Mouse (Mus musculus) left cerebral cortex, postnatal 10 days (tissue): ENCODE data around the gene Krtap13. TPM values are rescaled to one million over a fixed set of nuclear protein-coding genes. Genes with fewer than 3 reads are reported as not detected.
"Not testable (repeated sequence)": the region's sequence is repeated elsewhere in the genome, so short reads cannot be mapped to it uniquely, and the experiment has no call there.

Experiments
- DNase-seq, 2 experiments: peaks; one replicate each; pipeline ENCODE4 v3.0.0; 2021 to 2022; ENCODE audit warnings: low spot score in 2 of 2, mixed read lengths in 1 of 2; ENCODE audit errors: extremely low spot score in 1 of 2
- intact Hi-C: fragments of 180-260 bp; cut with DNase I; formaldehyde crosslinking; loops from one replicate; pipeline ENCODE4 v1.15.1; 2025
- total RNA-seq, 2 experiments: library from RNA; stranded (reverse); gene quantifications; 2 replicates each; pipeline ENCODE4 v1.2.3; 2021

The Krtap13 gene
- not detected for total RNA-seq

DNA sequence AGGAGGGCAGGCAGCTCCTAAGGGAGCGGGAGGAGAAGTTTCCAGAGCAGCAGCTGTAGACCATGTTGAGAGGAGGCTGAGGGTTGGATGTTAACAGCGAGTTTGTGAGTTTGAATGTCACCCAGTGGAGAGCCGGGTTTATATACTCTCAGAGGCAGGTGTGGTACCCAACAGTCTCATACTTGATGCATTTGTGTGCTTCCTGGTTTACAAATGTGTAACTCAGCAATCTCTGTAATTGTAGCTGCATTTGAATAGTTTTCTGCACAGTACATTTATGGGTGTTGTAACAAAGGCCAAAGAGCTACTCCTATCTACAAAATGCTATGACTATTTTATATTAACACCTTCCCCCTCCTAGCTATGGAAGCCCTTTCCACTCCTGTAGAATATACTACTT is at the start of gene Krtap13:
Gene Krtap13, minus strand, starts transcription at position 101 of the 400 bp plus-strand sequence.
- intact Hi-C loops, DNase-seq: not testable (repeated sequence)

DNA sequence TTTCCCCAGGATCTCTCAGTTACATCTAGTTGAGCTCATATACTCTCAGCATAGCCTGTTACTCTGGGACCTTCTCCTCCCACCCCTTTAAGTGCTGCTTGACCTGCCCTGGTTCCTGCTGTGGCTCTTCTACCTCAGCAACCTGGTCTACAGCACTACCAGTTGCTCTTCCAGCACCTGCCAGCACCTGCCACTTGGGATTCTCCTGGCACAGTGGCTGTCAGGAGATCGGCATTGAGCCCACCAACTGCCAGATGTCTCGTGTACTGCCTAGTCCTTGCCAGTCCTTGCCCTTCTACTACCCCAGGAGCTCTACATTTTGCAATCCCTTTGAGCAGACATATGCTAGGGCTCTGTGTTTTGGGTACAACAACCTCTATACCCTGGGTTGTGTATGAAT is 35.4 kb upstream of the Krtap13 start:
- intact Hi-C loops: no loop called here
- no peak for DNase-seq

DNA sequence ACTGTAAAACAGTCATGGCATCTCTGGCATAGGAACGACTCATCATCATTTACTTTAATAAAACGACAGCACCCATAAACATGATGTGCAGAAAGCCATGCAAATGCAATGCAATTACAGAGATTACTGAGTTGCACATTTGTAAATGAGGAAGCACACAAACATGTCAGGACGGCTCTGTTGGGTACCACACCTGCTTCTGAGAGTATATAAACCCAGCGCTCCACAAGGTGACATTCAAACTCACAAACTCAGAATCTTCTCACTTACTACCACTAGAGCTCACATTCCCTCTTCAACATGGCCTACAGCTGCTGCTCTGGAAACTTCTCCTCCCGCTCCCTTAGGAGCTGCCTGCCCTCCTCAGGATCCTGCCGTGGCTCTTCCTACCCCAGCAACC is 26.2 kb upstream of the Krtap13 start, which contains the start of gene Gm5965:
Gene Gm5965, plus strand, starts transcription at position 301 of the 400 bp plus-strand sequence.
- intact Hi-C loops: no loop called here
- no peak for DNase-seq

- no peak for DNase-seq
- intact Hi-C loops: no loop called here
Measured at GRCm38 (mm10) chr16:88774106-88774505, 22.7 kb upstream of the Krtap13 start, which contains the start of gene 2310057N15Rik. Gene 2310057N15Rik, minus strand, starts transcription at chr16:88774206.

DNA sequence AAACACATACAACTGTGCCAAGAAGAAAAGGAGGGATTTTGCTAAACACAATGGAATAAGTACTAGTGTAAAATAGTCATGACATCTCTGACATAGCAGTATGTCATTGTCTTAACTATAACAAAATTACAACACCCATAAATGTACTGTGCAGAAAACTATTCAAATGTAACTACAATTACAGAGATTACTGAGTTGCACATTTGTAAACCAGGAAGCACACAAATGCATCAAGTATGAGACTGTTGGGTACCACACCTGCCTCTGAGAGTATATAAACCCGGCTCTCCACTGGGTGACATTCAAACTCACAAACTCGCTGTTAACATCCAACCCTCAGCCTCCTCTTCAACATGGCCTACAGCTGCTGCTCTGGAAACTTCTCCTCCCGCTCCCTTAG is 7.1 kb upstream of the Krtap13 start, which contains the start of gene 2310034C09Rik:
Gene 2310034C09Rik, plus strand, starts transcription at position 301 of the 400 bp plus-strand sequence.
- DNase-seq, intact Hi-C loops: not testable (repeated sequence)

DNA sequence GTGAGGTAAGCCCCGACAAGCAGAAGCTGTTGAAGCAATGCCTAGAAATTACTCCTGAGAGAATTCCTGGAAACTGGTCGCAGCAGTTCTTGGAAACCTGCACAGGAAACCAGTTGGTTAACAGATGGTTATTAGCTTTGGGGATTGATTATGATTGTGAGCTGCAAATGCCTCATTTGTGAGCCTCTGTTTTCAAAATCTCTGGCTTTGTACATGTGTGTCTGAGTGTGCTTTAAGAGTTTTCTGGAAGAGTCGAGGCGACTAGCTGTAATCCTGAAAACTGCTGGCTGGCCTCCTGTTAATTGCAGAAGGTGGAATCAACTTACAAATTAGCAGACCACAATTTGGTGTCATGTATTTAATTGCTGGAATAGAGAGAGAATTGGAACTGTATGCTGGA is 3.5 kb downstream of the Krtap13 start:
- intact Hi-C loops: no loop called here
- no peak for DNase-seq

DNA sequence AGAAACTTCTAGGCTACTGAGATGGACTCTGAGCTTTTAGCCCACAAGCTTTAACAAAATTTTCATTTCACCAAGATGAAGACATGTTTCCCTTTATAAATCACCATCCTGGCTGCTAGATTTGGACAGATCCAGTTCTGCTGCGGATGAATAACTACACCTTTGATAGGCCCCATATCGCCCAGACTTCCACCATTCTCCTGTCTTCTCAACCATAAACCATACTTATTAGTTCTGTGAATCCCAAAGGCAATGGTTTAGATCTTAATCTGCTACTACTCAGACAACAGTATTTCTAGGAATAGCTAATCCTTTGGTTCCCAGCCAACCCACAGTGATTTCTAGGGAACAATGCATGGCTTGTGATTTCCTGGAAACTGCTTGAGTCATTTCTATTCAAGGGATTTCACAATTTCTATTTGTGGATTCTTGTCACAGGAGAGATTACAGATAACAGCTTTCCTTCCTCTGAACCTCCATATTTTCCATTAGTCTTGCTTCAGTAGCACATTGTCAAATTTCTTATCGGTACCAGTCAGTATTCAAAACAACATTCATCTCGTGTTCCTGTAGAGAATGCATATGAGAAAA is 6.6 kb downstream of the Krtap13 start:
- no peak for DNase-seq
- intact Hi-C loops: no loop called here

DNA sequence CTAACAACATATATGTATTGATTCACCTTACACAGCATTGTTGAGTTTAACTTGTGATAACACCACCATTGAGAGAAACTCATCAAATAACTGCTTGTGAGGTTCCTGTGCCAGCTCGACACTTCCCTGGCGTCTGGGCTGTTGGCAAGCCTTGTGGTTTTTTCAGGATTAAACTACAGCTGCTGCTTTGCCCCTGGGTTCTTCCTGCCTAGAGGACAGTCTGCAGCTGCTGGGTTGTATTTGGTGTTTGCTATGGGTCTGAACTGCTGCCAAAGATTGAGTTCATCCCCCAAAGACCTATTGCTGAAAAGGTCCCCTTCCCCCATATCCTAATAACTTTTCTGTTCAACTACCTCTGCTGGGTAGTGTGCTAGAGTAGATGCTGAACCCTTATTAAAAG is 16.0 kb downstream of the Krtap13 start:
- DNase-seq: no peak
- intact Hi-C loops: no loop called here

- intact Hi-C loops: no loop called here
- no peak for DNase-seq
Measured at GRCm38 (mm10) chr16:88728812-88729275, 22.6 kb downstream of the Krtap13 start, which contains the start of gene Krtap13-1. Gene Krtap13-1, plus strand, starts transcription at chr16:88728862.

GRCm38 (mm10) chr16:88720031-88720430 is 31.4 kb downstream of the Krtap13 start:
- intact Hi-C loops: no loop called here
- no peak for DNase-seq

DNA sequence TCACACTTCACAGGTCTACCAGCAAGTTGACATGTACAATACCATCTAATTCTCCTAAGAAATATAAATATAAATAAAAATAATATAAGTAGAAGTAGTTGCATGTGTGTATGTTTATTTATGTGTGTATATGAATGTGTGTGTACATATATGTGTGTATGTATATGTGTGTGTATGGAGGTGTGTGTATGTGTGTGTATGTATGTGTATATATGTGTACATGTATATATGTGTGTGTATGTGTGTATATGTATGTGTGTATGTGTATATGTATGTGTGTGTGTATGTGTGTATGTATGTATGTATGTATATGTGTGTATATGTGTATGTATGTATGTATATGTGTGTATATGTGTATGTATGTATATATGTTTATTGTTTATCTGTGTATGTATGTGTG is 34.9 kb downstream of the Krtap13 start:
- DNase-seq: no peak
- intact Hi-C loops: no loop called here

GRCm38 (mm10) chr16:88711245-88711644 is 40.2 kb downstream of the Krtap13 start:
- intact Hi-C loops: no loop called here

GRCm38 (mm10) chr16:88710757-88711156 is 40.7 kb downstream of the Krtap13 start:
- DNase-seq: no peak
- intact Hi-C loops: no loop called here

More at GRCm38 (mm10) chr16:88711245-88711644, 40.2 kb downstream of the Krtap13 start:
- no peak for DNase-seq

DNA sequence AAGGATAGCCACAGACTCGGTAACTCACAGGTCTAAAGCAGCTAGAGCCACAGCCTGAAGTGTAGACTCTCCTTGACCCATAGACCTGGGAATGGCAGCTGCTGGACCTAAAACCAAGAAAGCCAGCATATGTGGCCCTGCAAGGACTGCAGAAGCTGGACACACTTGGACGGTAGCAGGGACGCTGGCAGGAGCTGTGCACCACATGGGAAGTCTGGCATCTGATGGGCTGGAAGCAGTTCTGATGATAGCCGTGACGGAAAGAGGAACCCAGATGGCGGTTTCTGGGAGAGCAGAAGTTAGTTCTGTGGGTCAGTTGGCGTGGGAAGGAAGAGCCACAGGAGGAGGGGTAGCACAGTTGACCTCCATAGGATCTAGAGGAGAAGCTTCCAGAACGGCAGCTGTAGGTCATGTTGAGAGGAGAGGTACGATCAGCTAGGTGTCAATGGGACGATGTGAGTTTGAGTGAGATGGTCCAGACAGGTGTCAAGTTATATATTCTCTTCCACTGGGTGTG is 43.9 kb downstream of the Krtap13 start, which contains the start of gene 2310061N02Rik:
Gene 2310061N02Rik, minus strand, starts transcription at position 467 of the 517 bp plus-strand sequence.
- no peak for DNase-seq
- intact Hi-C loops: no loop called here

DNA sequence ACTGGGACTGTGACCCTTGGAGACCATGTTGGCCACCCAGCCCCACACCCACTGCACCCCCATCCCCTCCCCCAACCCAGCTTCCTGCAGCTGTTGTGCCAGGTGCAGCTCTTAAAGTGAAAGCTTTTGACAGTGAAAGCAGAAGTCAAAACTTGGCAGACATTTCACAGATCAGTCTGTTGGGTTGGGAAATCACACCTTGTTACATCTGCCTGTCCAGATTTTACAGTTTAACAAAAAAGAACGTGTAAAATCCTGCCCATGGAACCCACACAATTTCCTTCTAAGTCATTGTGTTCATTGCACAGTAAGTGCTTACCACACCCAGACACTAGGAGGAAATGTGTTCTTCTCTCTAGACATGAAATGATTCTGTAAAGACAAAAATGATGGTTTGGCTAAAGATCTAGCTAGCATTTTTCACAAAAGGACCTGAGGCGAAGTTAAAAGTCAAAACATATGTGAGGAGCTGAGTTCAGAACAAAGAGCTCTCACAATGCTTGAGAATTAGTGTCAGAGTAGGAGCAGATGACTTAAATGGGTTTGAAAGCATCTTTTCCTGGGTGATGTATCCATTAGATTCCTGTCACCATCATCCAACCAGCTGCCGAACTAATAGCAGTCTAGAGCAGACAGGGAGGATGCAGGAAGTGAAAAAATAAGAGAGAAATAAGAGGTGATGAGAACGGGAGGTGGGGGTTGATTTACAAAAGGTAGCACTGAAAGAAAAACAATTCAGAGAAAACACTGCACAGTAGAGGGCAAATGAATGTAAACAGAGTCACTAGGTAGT is 50.2 kb downstream of the Krtap13 start:
- intact Hi-C loops: no loop called here
- DNase-seq: no peak

Other genes starting within 250 kb of the Krtap13 start
- not detected for gene Cldn17, start 244.7 kb downstream of the Krtap13 start, total RNA-seq
- not detected for gene Cldn8, start 188.5 kb downstream of the Krtap13 start, total RNA-seq
- not detected for gene Krtap24-1, start 139.4 kb downstream of the Krtap13 start, total RNA-seq
- gene 2310079G19Rik, start 124.0 kb downstream of the Krtap13 start, total RNA-seq: not detected
- gene Krtap26-1, start 103.8 kb downstream of the Krtap13 start, total RNA-seq: not detected
- gene Krtap27-1, start 80.0 kb downstream of the Krtap13 start, total RNA-seq: not detected
- not detected for gene 2310061N02Rik, start 43.7 kb downstream of the Krtap13 start, total RNA-seq
- gene Krtap13-1, start 22.8 kb downstream of the Krtap13 start, total RNA-seq: not detected
- gene 2310034C09Rik, start 7.2 kb upstream of the Krtap13 start, total RNA-seq: not detected
- gene 2310057N15Rik, start 22.6 kb upstream of the Krtap13 start, total RNA-seq: not detected
- not detected for gene Gm5965, start 26.3 kb upstream of the Krtap13 start, total RNA-seq
- not detected for gene Gm20741, start 60.6 kb upstream of the Krtap13 start, total RNA-seq
- gene Krtap15, start 68.6 kb upstream of the Krtap13 start, total RNA-seq: not detected
- not detected for gene Krtap14, start 74.5 kb upstream of the Krtap13 start, total RNA-seq
- gene Krtap19-1, start 117.8 kb upstream of the Krtap13 start, total RNA-seq: not detected
- gene Krtap19-2, start 122.6 kb upstream of the Krtap13 start, total RNA-seq: not detected
- not detected for gene Krtap19-3, start 126.4 kb upstream of the Krtap13 start, total RNA-seq
- gene Krtap19-4, start 133.5 kb upstream of the Krtap13 start, total RNA-seq: not detected
- not detected for gene Krtap19-5, start 144.8 kb upstream of the Krtap13 start, total RNA-seq
- not detected for gene Krtap19-9b, start 180.6 kb upstream of the Krtap13 start, total RNA-seq
- not detected for gene Krtap16-3, start 211.2 kb upstream of the Krtap13 start, total RNA-seq